Mouse (Mus musculus): ENCODE data around the gene Tmem210. TPM values are rescaled to one million over a fixed set of nuclear protein-coding genes. Genes with fewer than 3 reads are reported as not detected.
A peak's percentile ranks its signal among the peaks of the same experiment; 100 is the strongest.

Gene Tmem210
- polyA plus RNA-seq, 1 experiment from 2014 or later = not detected

GRCm38 (mm10) chr2:25288734-25289345 is 895 bp downstream of the Tmem210 start:
- H3K27ac ChIP-seq (ENCODE audit: low read depth) = no peak overlapping the region
- H3K4me2 ChIP-seq (ENCODE audit: low read length) = no peak overlapping the region
- H3K9me3 ChIP-seq (ENCODE audit: control insufficient read depth, low read length) = no peaks in the 10 kb centered on the region
- H3K36me3 ChIP-seq (ENCODE audit: control insufficient read depth, insufficient read depth, low read length) = peaks cover 23% of the 10 kb centered on the region
- no peak overlapping the region for H3K9ac ChIP-seq (ENCODE audit: low read length)
- peaks cover 9% of the 10 kb centered on the region; the same call in 1 of the 2 replicates for H3K4me1 ChIP-seq (replicated peaks; ENCODE audit: control insufficient read depth, insufficient read depth, low read length)
- 77% methylated on average over 7 of the region's 7 CpGs for WGBS
- ATAC-seq (replicated peaks; ENCODE audit: low FRiP score, low TSS enrichment, low read depth) (no peak), DNase-seq (ENCODE audit: low spot score) (no peak)
- H3K27me3 ChIP-seq (replicated peaks; ENCODE audit: control insufficient read depth, insufficient read depth, low read length) = peaks cover 55% of the 10 kb centered on the region
- H3K4me3 ChIP-seq (ENCODE audit: low read depth, low read length) = no peak overlapping the region

DNA sequence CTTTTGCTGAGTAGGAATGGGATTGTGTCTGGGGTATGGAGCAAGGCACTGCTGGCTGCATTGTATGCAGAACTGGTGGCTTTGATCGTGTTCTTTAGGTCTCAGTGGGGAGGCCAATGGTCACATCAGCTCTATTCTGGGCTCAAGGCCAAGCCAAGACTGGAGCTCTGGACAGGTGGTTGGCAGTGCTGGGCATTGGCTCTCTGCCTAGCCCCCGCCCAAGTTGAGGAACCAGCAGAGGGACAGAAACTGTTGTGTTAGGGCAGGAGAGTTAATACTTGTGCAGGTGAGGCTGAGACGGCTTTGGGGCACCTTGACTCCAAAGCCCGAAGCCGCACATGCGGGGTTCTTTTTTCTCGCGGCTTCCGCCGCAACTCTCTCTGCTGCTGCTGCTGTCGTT is 1.7 kb downstream of the Tmem210 start, which contains the start of gene Lrrc26:
Gene Lrrc26, plus strand, starts transcription at position 265 of the 400 bp plus-strand sequence.
- Histone ChIP-seq H3K9ac (ENCODE audit: low read length) (no peak within 1 kb of the TSS), H3K4me3 (ENCODE audit: low read depth, low read length) (no peak within 1 kb of the TSS), H3K4me2 (ENCODE audit: low read length) (peak within 1 kb of the TSS; percentile 15; the same call in 1 of the 2 replicates), H3K36me3 (ENCODE audit: control insufficient read depth, insufficient read depth, low read length) (peaks cover 15% of the 10 kb centered on the region), H3K27ac (ENCODE audit: low read depth) (no peak within 1 kb of the TSS), H3K9me3 (ENCODE audit: control insufficient read depth, low read length) (no peaks in the 10 kb centered on the region), H3K27me3 (replicated peaks; ENCODE audit: control insufficient read depth, insufficient read depth, low read length) (peaks cover 59% of the 10 kb centered on the region), H3K4me1 (replicated peaks; ENCODE audit: control insufficient read depth, insufficient read depth, low read length) (peaks cover 9% of the 10 kb centered on the region; the same call in 1 of the 2 replicates)
- WGBS = 12% methylated on average over 11 of the region's 11 CpGs
- no peak for DNase-seq (ENCODE audit: low spot score)
- no peak for ATAC-seq (replicated peaks; ENCODE audit: low FRiP score, low TSS enrichment, low read depth)

DNA sequence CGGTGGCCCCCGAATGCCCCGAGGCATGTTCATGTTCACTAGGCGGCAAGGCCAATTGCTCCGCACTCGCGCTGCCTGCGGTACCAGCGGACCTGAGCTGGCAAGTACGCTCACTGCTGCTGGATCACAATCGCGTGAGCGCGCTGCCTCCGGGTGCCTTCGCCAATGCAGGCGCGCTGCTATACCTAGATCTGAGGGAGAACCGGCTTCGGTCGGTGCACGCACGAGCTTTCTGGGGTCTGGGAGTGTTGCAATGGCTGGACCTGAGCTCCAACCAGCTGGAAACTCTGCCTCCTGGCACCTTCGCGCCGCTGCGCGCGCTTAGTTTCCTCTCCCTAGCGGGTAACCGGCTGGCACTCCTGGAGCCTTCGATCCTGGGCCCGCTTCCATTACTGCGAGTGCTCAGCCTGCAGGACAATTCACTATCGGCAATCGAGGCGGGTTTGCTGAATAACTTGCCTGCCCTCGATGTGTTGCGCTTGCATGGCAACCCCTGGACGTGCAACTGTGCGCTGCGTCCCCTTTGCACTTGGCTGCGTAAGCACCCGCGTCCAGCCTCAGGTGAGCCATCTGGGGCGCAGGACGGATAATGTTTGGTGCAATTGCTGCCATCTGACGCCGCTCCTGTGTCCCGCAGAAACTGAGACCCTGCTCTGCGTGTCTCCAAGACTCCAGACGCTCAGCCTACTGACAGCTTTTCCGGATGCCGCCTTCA is 2.3 kb downstream of the Tmem210 start:
- Histone ChIP-seq H3K27me3 (replicated peaks; ENCODE audit: control insufficient read depth, insufficient read depth, low read length) (peaks cover 59% of the 10 kb centered on the region), H3K4me2 (ENCODE audit: low read length) (peak overlapping the region; percentile 15; the same call in 1 of the 2 replicates), H3K9me3 (ENCODE audit: control insufficient read depth, low read length) (no peaks in the 10 kb centered on the region), H3K27ac (ENCODE audit: low read depth) (no peak overlapping the region), H3K36me3 (ENCODE audit: control insufficient read depth, insufficient read depth, low read length) (peaks cover 9% of the 10 kb centered on the region), H3K4me3 (ENCODE audit: low read depth, low read length) (no peak overlapping the region), H3K4me1 (replicated peaks; ENCODE audit: control insufficient read depth, insufficient read depth, low read length) (peaks cover 9% of the 10 kb centered on the region; the same call in 1 of the 2 replicates), H3K9ac (ENCODE audit: low read length) (no peak overlapping the region)
- 2% methylated on average over 54 of the region's 54 CpGs for WGBS
- DNase-seq (ENCODE audit: low spot score) = peak; percentile 60
- no peak for ATAC-seq (replicated peaks; ENCODE audit: low FRiP score, low TSS enrichment, low read depth)

DNA sequence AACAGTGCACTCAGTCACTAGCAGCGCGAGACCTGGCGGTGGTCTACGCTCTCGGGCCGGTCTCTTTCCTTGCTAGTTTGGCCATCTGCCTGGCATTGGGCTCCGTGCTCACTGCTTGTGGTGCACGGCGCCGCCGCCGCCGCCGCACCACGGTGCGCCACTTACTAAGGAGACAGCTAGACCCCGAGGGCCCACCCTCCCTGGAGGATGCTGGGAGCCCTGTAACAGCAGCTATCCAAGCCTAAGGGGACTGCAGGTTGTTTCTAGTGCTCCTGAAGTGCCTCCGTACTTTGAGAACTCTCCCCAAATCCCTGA is 2.8 kb downstream of the Tmem210 start:
- H3K9me3 ChIP-seq (ENCODE audit: control insufficient read depth, low read length) = no peaks in the 10 kb centered on the region
- peaks cover 9% of the 10 kb centered on the region; the same call in 1 of the 2 replicates for H3K4me1 ChIP-seq (replicated peaks; ENCODE audit: control insufficient read depth, insufficient read depth, low read length)
- DNase-seq (ENCODE audit: low spot score) (peak; percentile 63), ATAC-seq (replicated peaks; ENCODE audit: low FRiP score, low TSS enrichment, low read depth) (no peak)
- H3K36me3 ChIP-seq (ENCODE audit: control insufficient read depth, insufficient read depth, low read length) = peaks cover 4% of the 10 kb centered on the region
- under 1% methylated on average over 18 of the region's 18 CpGs for WGBS
- H3K4me3 ChIP-seq (ENCODE audit: low read depth, low read length) = no peak overlapping the region
- H3K9ac ChIP-seq (ENCODE audit: low read length) = no peak overlapping the region
- H3K27ac ChIP-seq (ENCODE audit: low read depth) = no peak overlapping the region
- no peak overlapping the region for H3K4me2 ChIP-seq (ENCODE audit: low read length)
- peaks cover 63% of the 10 kb centered on the region for H3K27me3 ChIP-seq (replicated peaks; ENCODE audit: control insufficient read depth, insufficient read depth, low read length)

- peaks cover 9% of the 10 kb centered on the region; the same call in 1 of the 2 replicates for H3K4me1 ChIP-seq (replicated peaks; ENCODE audit: control insufficient read depth, insufficient read depth, low read length)
- ATAC-seq (replicated peaks; ENCODE audit: low FRiP score, low TSS enrichment, low read depth) (no peak), DNase-seq (ENCODE audit: low spot score) (peak; percentile 55)
- H3K36me3 ChIP-seq (ENCODE audit: control insufficient read depth, insufficient read depth, low read length) = no peaks in the 10 kb centered on the region
- H3K27me3 ChIP-seq (replicated peaks; ENCODE audit: control insufficient read depth, insufficient read depth, low read length) = peaks cover 68% of the 10 kb centered on the region
- peak overlapping the region; percentile 40; the same call in 1 of the 2 replicates for H3K4me2 ChIP-seq (ENCODE audit: low read length)
- H3K4me3 ChIP-seq (ENCODE audit: low read depth, low read length) = peak overlapping the region; percentile 23; the same call in 1 of the 2 replicates
- H3K9me3 ChIP-seq (ENCODE audit: control insufficient read depth, low read length) = no peaks in the 10 kb centered on the region
- no peak overlapping the region for H3K9ac ChIP-seq (ENCODE audit: low read length)
- WGBS = 9% methylated on average over 32 of the region's 32 CpGs
- H3K27ac ChIP-seq (ENCODE audit: low read depth) = no peak overlapping the region
These were observed 3.5 kb downstream of the Tmem210 start for GRCm38 (mm10) chr2:25291184-25292053.

DNA sequence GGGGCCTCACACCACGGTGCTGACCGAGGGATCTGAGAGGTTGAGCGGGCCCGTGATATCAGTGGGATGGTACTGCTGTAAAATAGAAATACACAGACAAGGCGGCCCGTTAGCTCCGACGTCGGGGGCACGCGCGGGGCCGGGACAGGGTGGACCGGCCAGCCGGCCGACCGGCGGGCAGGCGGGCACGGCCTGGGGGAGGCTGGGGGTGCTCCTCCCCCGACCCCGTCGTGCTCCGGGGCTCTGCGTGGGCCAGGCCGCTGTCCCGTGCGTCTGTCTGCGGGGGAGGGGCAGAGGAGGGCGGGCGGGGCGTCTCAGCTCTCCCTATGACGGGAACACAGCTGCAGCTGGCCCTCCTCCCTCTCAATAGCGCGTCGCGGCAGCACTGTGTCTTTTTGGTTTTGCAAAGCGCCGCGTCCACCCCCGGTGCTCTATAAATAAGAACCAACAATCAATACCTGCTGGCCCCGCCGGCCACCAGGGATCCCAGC is 4.2 kb downstream of the Tmem210 start:
- Histone ChIP-seq H3K27ac (ENCODE audit: low read depth) (no peak overlapping the region), H3K9ac (ENCODE audit: low read length) (no peak overlapping the region), H3K36me3 (ENCODE audit: control insufficient read depth, insufficient read depth, low read length) (no peaks in the 10 kb centered on the region), H3K9me3 (ENCODE audit: control insufficient read depth, low read length) (no peaks in the 10 kb centered on the region), H3K27me3 (replicated peaks; ENCODE audit: control insufficient read depth, insufficient read depth, low read length) (peaks cover 68% of the 10 kb centered on the region), H3K4me1 (replicated peaks; ENCODE audit: control insufficient read depth, insufficient read depth, low read length) (peaks cover 9% of the 10 kb centered on the region; the same call in 1 of the 2 replicates), H3K4me3 (ENCODE audit: low read depth, low read length) (peak overlapping the region; percentile 23), H3K4me2 (ENCODE audit: low read length) (peak overlapping the region; percentile 40)
- 0 out of 2 replicates have a peak, but pooled peaks have one; percentile 13 for ATAC-seq (replicated peaks; ENCODE audit: low FRiP score, low TSS enrichment, low read depth)
- 6% methylated on average over 42 of the region's 43 CpGs for WGBS
- no peak for DNase-seq (ENCODE audit: low spot score)

DNA sequence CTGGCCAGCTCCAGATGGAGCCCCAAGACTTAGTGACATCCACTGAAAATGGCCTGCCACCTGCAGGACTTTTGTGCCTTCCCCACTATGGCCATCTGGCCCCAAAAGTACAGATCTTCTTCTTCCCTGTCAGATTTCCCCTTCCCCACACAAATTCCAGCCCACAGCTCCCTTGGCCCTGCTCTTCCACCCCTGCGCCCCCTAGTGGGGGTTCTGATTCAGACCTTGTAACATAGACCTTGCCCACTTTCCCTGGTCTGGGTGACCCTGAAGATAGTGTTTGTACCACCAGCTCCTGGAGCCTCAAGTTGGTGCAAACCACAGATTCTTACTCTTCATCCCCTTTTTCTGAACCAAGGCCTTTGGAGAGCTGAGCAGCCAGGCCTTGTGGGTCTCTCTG is 4.9 kb downstream of the Tmem210 start:
- Histone ChIP-seq H3K36me3 (ENCODE audit: control insufficient read depth, insufficient read depth, low read length) (no peaks in the 10 kb centered on the region), H3K27me3 (replicated peaks; ENCODE audit: control insufficient read depth, insufficient read depth, low read length) (peaks cover 67% of the 10 kb centered on the region), H3K9ac (ENCODE audit: low read length) (no peak overlapping the region), H3K4me2 (ENCODE audit: low read length) (no peak overlapping the region), H3K4me3 (ENCODE audit: low read depth, low read length) (0 out of 2 replicates have a peak overlapping the region, but pooled peaks have one; percentile 23), H3K27ac (ENCODE audit: low read depth) (no peak overlapping the region), H3K4me1 (replicated peaks; ENCODE audit: control insufficient read depth, insufficient read depth, low read length) (peaks cover 9% of the 10 kb centered on the region; the same call in 1 of the 2 replicates), H3K9me3 (ENCODE audit: control insufficient read depth, low read length) (no peaks in the 10 kb centered on the region)
- no peak for ATAC-seq (replicated peaks; ENCODE audit: low FRiP score, low TSS enrichment, low read depth)
- peak; percentile 94 for DNase-seq (ENCODE audit: low spot score)
- 0% methylated on average over 1 of the region's 1 CpGs for WGBS

- H3K4me3 ChIP-seq (ENCODE audit: low read depth, low read length) = no peak overlapping the region
- H3K27ac ChIP-seq (ENCODE audit: low read depth) = no peak overlapping the region
- no peak overlapping the region for H3K9ac ChIP-seq (ENCODE audit: low read length)
- DNase-seq (ENCODE audit: low spot score) (no peak), ATAC-seq (replicated peaks; ENCODE audit: low FRiP score, low TSS enrichment, low read depth) (no peak)
- 68% methylated on average over 9 of the region's 9 CpGs for WGBS
- H3K4me1 ChIP-seq (replicated peaks; ENCODE audit: control insufficient read depth, insufficient read depth, low read length) = peaks cover 9% of the 10 kb centered on the region; the same call in 1 of the 2 replicates
- H3K4me2 ChIP-seq (ENCODE audit: low read length) = no peak overlapping the region
- no peaks in the 10 kb centered on the region for H3K36me3 ChIP-seq (ENCODE audit: control insufficient read depth, insufficient read depth, low read length)
- no peaks in the 10 kb centered on the region for H3K9me3 ChIP-seq (ENCODE audit: control insufficient read depth, low read length)
- peaks cover 59% of the 10 kb centered on the region for H3K27me3 ChIP-seq (replicated peaks; ENCODE audit: control insufficient read depth, insufficient read depth, low read length)
These were observed 5.8 kb downstream of the Tmem210 start for GRCm38 (mm10) chr2:25293706-25294105.
